Mouse (Mus musculus) thymus, adult 2 months (tissue): ENCODE measurements at regions not wholly inside any gene's neighbourhood (a gene's known extent, or its start where the extent isn't known, plus 50 kb on each side); places are given as distances from the start of the nearest gene placed in this dataset.
"Not testable (repeated sequence)": the region's sequence is repeated elsewhere in the genome, so short reads cannot be mapped to it uniquely, and the experiment has no call there.

ENCODE experiments used
- DNase-seq: peaks from one replicate; pipeline ENCODE4 v3.0.0; 2021
- H3K27ac ChIP-seq: fragments of 200-500 bp; 2 replicates; pipeline ENCODE4 v1.5.1; 2012; ENCODE audit warnings: low read length, control low read depth; ENCODE audit not compliant: control insufficient read depth, insufficient read depth
- H3K27me3 ChIP-seq: fragments of 200-500 bp; 2 replicates; pipeline ENCODE4 v1.6.1; 2012; ENCODE audit warnings: mild to moderate bottlenecking, low read length, moderate library complexity, mixed read lengths; ENCODE audit not compliant: control insufficient read depth, insufficient read depth
- H3K36me3 ChIP-seq: fragments of 200-500 bp; 2 replicates; pipeline ENCODE4 v1.6.1; 2012; ENCODE audit warnings: mild to moderate bottlenecking, low read length, moderate library complexity; ENCODE audit not compliant: control insufficient read depth, insufficient read depth
- H3K4me1 ChIP-seq: fragments of 200-500 bp; replicated peaks from 2 replicates; pipeline ENCODE4 v1.6.1; 2012; ENCODE audit warnings: low read length; ENCODE audit not compliant: control insufficient read depth, insufficient read depth
- H3K4me3 ChIP-seq: fragments of 200-500 bp; 2 replicates; pipeline ENCODE4 v1.5.1; 2012; ENCODE audit warnings: mild to moderate bottlenecking, low read length, control low read depth, moderate library complexity; ENCODE audit not compliant: control insufficient read depth, insufficient read depth
- WGBS: fragments of 180-500 bp; shearing (Covaris S2); methylation state at CpG from one replicate; pipeline ENCODE4 v1.1.7; 2018; 5-methylcytosine and 5-hydroxymethylcytosine counted together

DNA sequence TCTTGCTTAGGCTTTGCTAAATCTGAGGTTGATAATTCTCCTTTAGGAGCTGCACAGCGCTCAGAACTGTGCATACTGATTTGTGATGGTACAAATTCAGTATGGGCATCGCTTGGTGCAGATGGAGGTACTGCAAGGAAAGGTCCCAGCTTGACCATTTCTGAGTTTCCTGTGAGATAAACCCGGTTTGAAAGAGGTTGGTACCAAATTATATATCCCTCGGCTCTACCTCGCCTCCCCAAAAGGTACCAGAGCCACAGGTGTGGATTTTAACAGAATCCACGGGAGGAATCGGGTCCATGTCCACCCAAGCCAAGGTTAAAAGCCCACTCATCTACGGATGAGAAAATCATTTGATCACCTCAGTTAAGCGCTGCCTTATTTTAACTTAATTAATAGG is 172.5 kb upstream of the Zfp808 start:
- not testable (repeated sequence) for H3K36me3 ChIP-seq
- WGBS: 88% methylated on average over 9 of the region's 9 CpGs

DNA sequence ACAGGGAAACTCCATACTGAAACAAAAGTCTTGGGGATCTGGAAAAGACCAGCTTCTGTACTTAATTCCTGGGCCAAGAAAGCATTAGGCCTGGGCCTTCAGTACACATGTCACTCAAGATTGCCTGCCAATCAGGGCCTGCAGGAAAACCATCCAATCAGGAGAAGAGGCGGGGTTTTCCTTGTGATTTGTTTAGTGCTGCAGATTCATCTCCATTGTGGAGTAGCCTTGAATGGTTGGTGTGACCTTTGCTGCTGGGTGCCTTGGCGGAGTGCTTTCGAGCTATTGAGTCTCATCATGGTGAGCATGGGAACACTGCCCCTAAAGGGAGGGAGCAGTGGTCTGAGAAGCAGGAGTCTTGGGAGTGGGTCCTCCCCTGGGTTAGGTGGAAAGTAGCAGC is 150.8 kb upstream of the Zfp808 start:
- 94% methylated on average over 3 of the region's 3 CpGs for WGBS
- not testable (repeated sequence) for H3K4me1 ChIP-seq, H3K27ac ChIP-seq, DNase-seq, H3K27me3 ChIP-seq, H3K4me3 ChIP-seq, H3K36me3 ChIP-seq

More for the DNA sequence above, 172.5 kb upstream of the Zfp808 start:
- not testable (repeated sequence) for H3K4me3 ChIP-seq, H3K27me3 ChIP-seq, H3K4me1 ChIP-seq, DNase-seq, H3K27ac ChIP-seq

DNA sequence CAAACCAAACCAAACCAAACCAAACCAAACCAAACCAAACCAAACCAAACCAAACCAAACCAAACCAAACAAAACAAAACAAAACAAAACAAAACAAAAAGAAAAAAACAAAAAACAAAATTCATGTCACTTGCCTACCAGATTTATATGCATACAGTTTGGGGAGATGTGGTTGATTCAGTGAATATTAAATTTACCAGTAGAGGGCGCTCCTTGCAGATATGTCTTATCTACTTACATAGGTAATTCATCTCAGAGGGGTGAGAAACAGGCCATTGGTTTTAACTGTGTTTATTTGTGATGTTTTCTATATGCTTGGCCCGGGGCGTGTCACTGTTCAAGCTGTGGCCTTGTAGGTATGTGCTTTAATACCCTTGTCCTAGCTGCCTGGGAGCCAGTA is 133.2 kb upstream of the Zfp808 start:
- not testable (repeated sequence) for H3K27ac ChIP-seq, H3K4me3 ChIP-seq, DNase-seq, H3K4me1 ChIP-seq, H3K36me3 ChIP-seq, H3K27me3 ChIP-seq
- WGBS: 64% methylated on average over 3 of the region's 3 CpGs

DNA sequence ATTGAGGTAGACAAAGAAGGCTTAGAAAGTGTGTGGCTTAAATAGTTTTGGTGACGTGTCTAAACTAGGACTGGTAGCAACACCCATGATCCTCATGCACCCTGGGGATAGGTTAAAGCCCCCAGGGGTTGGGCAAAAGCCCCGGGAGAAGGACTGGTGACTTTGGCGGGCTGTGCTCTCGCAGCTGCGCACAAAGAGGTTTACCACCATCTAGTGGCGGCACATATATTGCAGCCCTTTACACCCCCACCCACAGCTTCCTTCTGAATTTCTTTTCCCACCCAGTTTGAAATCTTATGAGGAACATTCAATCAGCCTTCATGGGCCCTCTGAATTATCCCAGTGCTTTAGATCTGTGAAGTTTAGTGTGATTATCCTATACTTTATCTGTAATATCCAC is 130.9 kb upstream of the Zfp808 start:
- not testable (repeated sequence) for H3K27ac ChIP-seq, H3K36me3 ChIP-seq, H3K4me1 ChIP-seq, H3K4me3 ChIP-seq, H3K27me3 ChIP-seq
- 1% methylated on average over 6 of the region's 6 CpGs for WGBS
- DNase-seq: peak; percentile 20

DNA sequence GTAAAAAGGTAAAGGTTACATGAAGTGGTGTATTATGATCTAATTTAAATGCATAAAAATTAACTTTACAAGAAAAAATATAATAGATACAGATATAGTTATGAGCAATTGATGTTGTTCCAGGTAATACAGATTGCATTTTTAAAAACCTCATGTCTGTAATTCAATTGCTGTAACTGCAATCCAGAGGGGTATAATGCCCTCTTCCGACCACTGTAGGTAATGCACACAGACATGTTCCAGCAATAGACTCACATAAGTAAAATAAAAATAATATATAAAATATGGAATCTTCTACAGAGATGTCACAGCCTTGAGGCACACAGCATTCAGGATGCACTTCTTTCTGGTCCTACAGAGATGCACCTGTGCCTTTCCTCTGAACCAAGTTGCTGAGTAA is 122.4 kb upstream of the Zfp808 start:
- not testable (repeated sequence) for H3K4me3 ChIP-seq, H3K36me3 ChIP-seq, H3K27me3 ChIP-seq, H3K4me1 ChIP-seq, H3K27ac ChIP-seq
- peak; percentile 39 for DNase-seq
- 71% methylated on average over 1 of the region's 1 CpGs for WGBS

DNA sequence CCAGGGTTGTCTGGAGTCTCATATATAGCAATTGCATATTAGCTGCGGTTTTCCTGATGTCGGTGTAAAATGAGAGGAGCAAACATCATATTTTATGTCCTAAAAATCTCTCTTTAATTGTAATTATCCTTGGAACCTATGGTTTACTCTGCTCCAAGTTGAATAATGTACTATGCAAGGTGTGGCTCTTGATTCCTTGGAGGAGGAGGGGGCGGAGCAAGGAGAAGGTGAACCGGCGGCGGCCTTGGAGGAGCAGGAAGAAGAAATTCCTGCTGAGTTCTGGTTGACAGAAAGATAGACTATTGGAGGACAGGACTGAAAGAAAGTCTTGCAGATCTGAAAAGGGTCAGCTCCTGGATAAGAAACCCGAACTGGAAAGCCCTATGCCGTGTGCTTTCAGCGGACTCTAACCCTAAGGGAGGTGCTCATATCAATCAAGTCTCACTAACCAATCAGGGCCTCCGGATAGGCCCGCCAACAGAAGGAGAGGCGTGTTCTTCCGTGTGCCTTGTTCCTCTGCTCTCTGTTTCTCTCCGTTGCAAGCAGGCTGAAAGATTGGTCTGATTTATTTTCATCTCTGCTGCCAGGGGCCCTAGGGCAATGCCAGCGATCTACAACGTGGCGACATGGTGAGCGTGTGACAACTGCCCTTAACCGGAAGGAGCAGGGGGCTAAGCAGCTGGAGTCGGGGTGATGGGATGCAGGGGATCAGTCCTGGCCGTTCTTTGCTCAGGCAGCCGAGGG is 114.1 kb upstream of the Zfp808 start:
- H3K27ac ChIP-seq, H3K36me3 ChIP-seq, H3K4me1 ChIP-seq, H3K27me3 ChIP-seq: not testable (repeated sequence)
- DNase-seq: peak; percentile 20
- peak overlapping the region; percentile 81 for H3K4me3 ChIP-seq
- 3% methylated on average over 22 of the region's 22 CpGs for WGBS

DNA sequence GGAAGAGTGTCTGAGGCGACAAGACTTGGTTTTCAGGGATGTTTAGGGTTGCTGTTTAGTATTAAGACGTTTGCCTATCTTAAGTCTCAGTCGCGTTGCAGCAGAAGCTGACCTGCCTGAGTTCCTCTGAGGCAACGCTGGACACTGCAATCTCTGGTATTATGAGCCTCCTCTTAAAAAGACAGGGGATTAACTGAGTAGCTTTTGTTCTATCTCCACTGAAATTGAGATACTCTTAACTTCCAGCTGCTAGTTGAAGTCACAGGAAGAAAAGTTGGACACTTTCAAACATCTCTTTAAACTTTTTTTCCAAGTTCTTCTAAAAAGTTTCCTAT is 113.6 kb upstream of the Zfp808 start:
- not testable (repeated sequence) for H3K27ac ChIP-seq, H3K36me3 ChIP-seq, DNase-seq, H3K27me3 ChIP-seq, H3K4me1 ChIP-seq
- H3K4me3 ChIP-seq: peak overlapping the region; percentile 81
- under 1% methylated on average over 5 of the region's 5 CpGs for WGBS

DNA sequence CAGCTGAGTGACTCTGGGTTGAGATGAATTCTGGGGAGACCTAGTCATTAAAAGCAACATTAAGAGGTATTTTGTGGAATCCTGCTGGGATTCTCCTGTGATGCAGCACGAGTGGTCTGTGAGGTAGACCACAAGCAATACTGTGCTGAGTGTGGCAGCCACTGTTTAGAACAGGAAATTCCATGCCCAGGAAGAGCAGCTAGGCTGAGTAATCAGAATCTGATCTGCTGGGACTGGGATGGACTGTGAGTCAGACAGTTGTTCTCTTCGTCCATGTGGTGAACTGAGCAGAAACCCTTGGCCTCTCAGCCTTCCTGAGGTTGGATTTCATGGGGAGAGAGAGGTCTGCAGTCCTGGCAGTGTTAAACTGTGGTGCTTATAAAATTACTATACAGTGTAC is 92.0 kb upstream of the Zfp808 start:
- not testable (repeated sequence) for DNase-seq, H3K27me3 ChIP-seq, H3K4me3 ChIP-seq, H3K36me3 ChIP-seq, H3K4me1 ChIP-seq, H3K27ac ChIP-seq
- 88% methylated on average over 2 of the region's 2 CpGs for WGBS

DNA sequence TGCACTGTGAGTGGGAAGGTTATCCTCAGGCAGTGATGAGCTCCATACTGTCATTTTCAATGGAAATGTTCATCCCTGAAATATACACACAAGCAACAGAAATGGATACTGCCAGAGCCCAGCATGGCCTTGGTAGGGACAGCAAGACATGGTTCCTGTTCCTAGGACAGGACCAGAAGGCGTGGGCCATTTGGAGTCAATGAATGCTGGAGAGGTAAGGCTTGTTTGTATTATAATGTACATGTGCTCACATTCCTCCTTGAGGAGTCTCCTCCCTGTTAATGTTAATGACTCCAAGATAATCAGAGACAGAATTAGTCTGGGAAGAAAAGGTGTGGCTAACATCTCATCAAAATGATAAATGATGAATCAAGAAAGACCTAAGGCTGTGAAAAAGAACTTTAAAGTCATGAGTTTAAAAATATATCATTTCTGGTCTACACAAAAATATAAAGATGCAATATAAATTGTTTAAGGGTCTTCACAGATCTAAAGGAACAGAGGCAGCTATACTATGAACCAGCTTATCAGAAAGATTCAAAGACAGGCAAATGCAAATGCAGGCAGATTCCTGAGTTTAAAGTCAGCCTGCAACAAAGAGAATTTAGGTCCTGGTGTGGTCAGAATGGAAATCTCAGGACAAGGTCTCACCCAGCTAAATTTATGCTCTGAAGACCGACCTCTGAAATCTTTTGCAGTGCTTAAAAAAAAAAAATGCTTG is 51.6 kb upstream of the Zfp808 start:
- not testable (repeated sequence) for H3K4me3 ChIP-seq, H3K27ac ChIP-seq, H3K27me3 ChIP-seq, DNase-seq, H3K36me3 ChIP-seq, H3K4me1 ChIP-seq
- 69% methylated on average over 2 of the region's 2 CpGs for WGBS

DNA sequence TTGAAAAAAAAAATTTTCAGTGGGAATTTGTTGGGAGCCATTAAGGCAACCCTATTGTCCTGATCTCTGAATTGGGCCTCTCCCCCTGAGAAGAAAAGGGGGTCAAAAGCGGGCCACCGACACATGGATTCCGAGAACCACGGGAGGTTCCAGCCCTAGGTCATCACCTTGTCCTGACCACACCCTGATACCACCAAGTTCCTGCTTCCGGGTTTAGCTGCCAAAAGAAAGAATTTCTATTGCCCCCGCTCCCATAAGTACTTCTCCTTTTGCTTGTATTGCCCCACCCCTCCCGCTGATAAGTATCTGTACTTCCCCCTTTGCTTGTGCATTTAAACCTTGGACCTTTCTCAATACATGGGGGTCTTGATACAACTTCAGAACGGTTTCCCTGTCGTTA is 50.8 kb upstream of the Zfp808 start:
- WGBS: 84% methylated on average over 9 of the region's 9 CpGs

More for the DNA sequence above, 50.8 kb upstream of the Zfp808 start:
- not testable (repeated sequence) for DNase-seq, H3K27ac ChIP-seq, H3K4me3 ChIP-seq, H3K27me3 ChIP-seq, H3K4me1 ChIP-seq, H3K36me3 ChIP-seq
